ENCODE assay signal across 22 mouse cellular contexts in the genomic region with DNA sequence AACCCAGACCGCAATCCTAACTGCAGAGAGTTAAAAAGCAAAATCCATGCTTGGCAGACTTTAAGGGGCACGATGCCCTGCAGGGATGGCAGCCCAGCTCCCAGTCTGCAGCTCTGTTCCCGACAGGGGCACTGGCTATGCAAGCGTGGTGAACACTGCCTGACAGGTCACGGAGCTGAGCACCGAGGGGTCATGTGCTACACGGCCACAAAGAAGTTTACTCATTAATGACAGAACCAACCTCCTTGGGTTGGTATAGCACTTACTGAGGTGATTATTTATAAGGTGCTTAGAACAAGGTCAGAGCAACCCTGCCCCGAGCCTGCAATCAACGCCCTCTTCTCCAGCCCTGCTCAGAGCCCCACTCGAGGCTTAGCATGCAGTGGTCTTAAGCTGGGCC. TPM values are rescaled to one million over a fixed set of nuclear protein-coding genes. Genes with fewer than 3 reads are reported as not detected.
DNase-seq lines count a peak whose midpoint lies in the region; ATAC-seq and TF ChIP-seq lines count a peak whose summit lies in the region.
"Had no signal": no experiment of that assay in that cellular context is flagged by ENCODE, and none has a peak within 500 bp of the region (broad histone marks: within the 10 kb centered on the region; RNA-seq: fewer than 3 reads in every experiment).

No protein-coding gene starts in this region.

- no peak for ATAC-seq in hindbrain, embryonic 13.5 days (ENCODE audit: low FRiP score)
- ATAC-seq in hindbrain, embryonic 12.5 days (ENCODE audit: low FRiP score): no peak
- peak; percentile 87 for ATAC-seq in kidney, embryonic 15.5 days (replicated peaks; ENCODE audit: low FRiP score)
- ATAC-seq: forebrain, embryonic 13.5 days; hindbrain, embryonic 16.5 days; intestine, embryonic 16.5 days had no signal

- H3K9ac ChIP-seq in hindbrain, embryonic 13.5 days: 0 out of 2 replicates have a peak overlapping the region, but pooled peaks have one; percentile 2
- no peak overlapping the region for H3K9ac ChIP-seq in hindbrain, embryonic 12.5 days
- no peak overlapping the region for H3K9ac ChIP-seq in kidney, embryonic 15.5 days
- H3K9ac ChIP-seq: forebrain, embryonic 13.5 days; limb, embryonic 15.5 days; liver, embryonic 15.5 days had no signal

- no peaks in the 10 kb centered on the region for H3K36me3 ChIP-seq in hindbrain, embryonic 13.5 days
- no peaks in the 10 kb centered on the region for H3K36me3 ChIP-seq in hindbrain, embryonic 12.5 days
- no peaks in the 10 kb centered on the region for H3K36me3 ChIP-seq in kidney, adult 2 months (ENCODE audit: control insufficient read depth, insufficient read depth, low read length)
- H3K36me3 ChIP-seq in kidney, embryonic 15.5 days: no peaks in the 10 kb centered on the region
- H3K36me3 ChIP-seq: limb, embryonic 15.5 days; liver, embryonic 15.5 days had no signal

- no peak overlapping the region for H3K4me3 ChIP-seq in hindbrain, embryonic 13.5 days
- no peak overlapping the region for H3K4me3 ChIP-seq in hindbrain, embryonic 12.5 days
- H3K4me3 ChIP-seq in kidney, adult 2 months (ENCODE audit: insufficient read depth, low read depth, low read length): no peak overlapping the region
- no peak overlapping the region for H3K4me3 ChIP-seq in kidney, embryonic 15.5 days (replicated peaks)
- H3K4me3 ChIP-seq: forebrain, embryonic 13.5 days; limb, embryonic 15.5 days; liver, embryonic 15.5 days; midbrain, embryonic 10.5 days had no signal

- peaks cover 31% of the 10 kb centered on the region for H3K4me1 ChIP-seq in hindbrain, embryonic 13.5 days (replicated peaks)
- H3K4me1 ChIP-seq in hindbrain, embryonic 12.5 days: peaks cover 31% of the 10 kb centered on the region
- H3K4me1 ChIP-seq in kidney, adult 2 months (ENCODE audit: control insufficient read depth, insufficient read depth, low read length): peaks cover 33% of the 10 kb centered on the region
- H3K4me1 ChIP-seq in kidney, embryonic 15.5 days: peaks cover 29% of the 10 kb centered on the region
- H3K4me1 ChIP-seq: liver, embryonic 15.5 days had no signal

- 65% methylated on average over 10 of the region's 10 CpGs for WGBS in hindbrain, embryonic 13.5 days
- 64% methylated on average over 10 of the region's 10 CpGs for WGBS in hindbrain, embryonic 12.5 days
- WGBS in kidney, adult 2 months: 30% methylated on average over 10 of the region's 10 CpGs
- WGBS in kidney, embryonic 15.5 days: 38% methylated on average over 10 of the region's 10 CpGs

- TF ChIP-seq POLR2A in kidney, adult 2 months (IDR thresholded peaks at IDR 0.05; ENCODE audit: low read depth, low read length): peak; percentile 10

- H3K4me2 ChIP-seq in hindbrain, embryonic 13.5 days: no peak overlapping the region
- no peak overlapping the region for H3K4me2 ChIP-seq in hindbrain, embryonic 12.5 days (replicated peaks)
- no peak overlapping the region for H3K4me2 ChIP-seq in kidney, embryonic 15.5 days
- H3K4me2 ChIP-seq: forebrain, embryonic 13.5 days; limb, embryonic 15.5 days; liver, embryonic 15.5 days had no signal

- peak; percentile 93 for DNase-seq in kidney, adult 2 months
- DNase-seq in kidney, postnatal 4 days: peak; percentile 70 to 79
- no peak for DNase-seq in testis, postnatal 14 days (ENCODE audit: low spot score)
- DNase-seq in layer of hippocampus, adult 8-10 months (ENCODE audit: low spot score in 2 of 2): no peak
- DNase-seq: adrenal gland, adult 8-10 months; cerebellum, postnatal 25 days; embryo, embryonic 11 days; gastrocnemius, postnatal 10 days; heart, adult 11 months; heart, postnatal 10 days; right cerebral cortex, adult 18-20 months; thymus, postnatal 14 days had no signal

- no peak overlapping the region for H3K27ac ChIP-seq in hindbrain, embryonic 13.5 days
- H3K27ac ChIP-seq in hindbrain, embryonic 12.5 days: no peak overlapping the region
- H3K27ac ChIP-seq in kidney, adult 2 months (ENCODE audit: insufficient read depth, low read depth, low read length): peak overlapping the region; percentile 90
- H3K27ac ChIP-seq in kidney, embryonic 15.5 days: peak overlapping the region; percentile 61
- H3K27ac ChIP-seq: forebrain, embryonic 13.5 days; liver, embryonic 15.5 days; macrophage; midbrain, embryonic 10.5 days had no signal

- no peaks in the 10 kb centered on the region for H3K9me3 ChIP-seq in hindbrain, embryonic 13.5 days
- H3K9me3 ChIP-seq in hindbrain, embryonic 12.5 days (replicated peaks): no peaks in the 10 kb centered on the region
- no peaks in the 10 kb centered on the region for H3K9me3 ChIP-seq in kidney, embryonic 15.5 days (replicated peaks)
- H3K9me3 ChIP-seq: forebrain, embryonic 13.5 days; limb, embryonic 15.5 days; liver, embryonic 15.5 days; midbrain, embryonic 10.5 days had no signal

- TF ChIP-seq CTCF in kidney, adult 2 months (conservative IDR thresholded peaks at IDR 0.05; ENCODE audit: insufficient read depth, insufficient read length, low read depth, low read length): no peak

- peaks cover 64% of the 10 kb centered on the region for H3K27me3 ChIP-seq in hindbrain, embryonic 13.5 days
- peaks cover 35% of the 10 kb centered on the region for H3K27me3 ChIP-seq in hindbrain, embryonic 12.5 days
- H3K27me3 ChIP-seq in kidney, adult 2 months (replicated peaks; ENCODE audit: control insufficient read depth, insufficient read depth, low read length): no peaks in the 10 kb centered on the region
- H3K27me3 ChIP-seq in kidney, embryonic 15.5 days: no peaks in the 10 kb centered on the region

RNA-seq across cellular contexts. Expression of a gene that starts 27.5 kb away (rescaled TPM):
- 22.3 and 26.4 TPM in 2 replicates for polyA plus RNA-seq in hindbrain, embryonic 13.5 days (2015; fragmentation: Nextera tagmentation; extraction: Ambion mirVana)
- 50.9 and 58.7 TPM in 2 replicates for polyA plus RNA-seq in hindbrain, embryonic 12.5 days (2016; fragmentation: Nextera tagmentation; extraction: Ambion mirVana)
- 24.4 and 33.1 TPM in 2 replicates for polyA plus RNA-seq in kidney, adult 2 months (2012; rRNA removed)
- polyA plus RNA-seq in kidney, embryonic 15.5 days (2015; fragmentation: Nextera tagmentation; extraction: Ambion mirVana): 16.5 and 16.9 TPM in 2 replicates
- 1 to 10 TPM; 6.0 to 7.3 (median 7.0) TPM for total RNA-seq in layer of hippocampus, adult 8-10 months (2022)

RNA-seq across cellular contexts. Expression of a gene that starts 58.8 kb away (rescaled TPM):
- 0.62 and 0.97 TPM in 2 replicates for polyA plus RNA-seq in hindbrain, embryonic 13.5 days (2015; fragmentation: Nextera tagmentation; extraction: Ambion mirVana)
- polyA plus RNA-seq in hindbrain, embryonic 12.5 days (2016; fragmentation: Nextera tagmentation; extraction: Ambion mirVana): 0.81 and 1.0 TPM in 2 replicates
- polyA plus RNA-seq in kidney, adult 2 months (2012; rRNA removed): 0.83 and 2.2 TPM in 2 replicates
- 0.57 and 0.68 TPM in 2 replicates for polyA plus RNA-seq in kidney, embryonic 15.5 days (2015; fragmentation: Nextera tagmentation; extraction: Ambion mirVana)
- total RNA-seq in layer of hippocampus, adult 8-10 months (2022): 1 to 10 TPM; 1.7 to 6.8 (median 3.3) TPM

Comparison
In these comparisons a context has a peak if more than half of its experiments do, and no peak if none do; other contexts are left out.
1. H3K27ac ChIP-seq: peak in kidney, adult 2 months (single experiment) and kidney, embryonic 15.5 days (single experiment); none in hindbrain, embryonic 13.5 days (single experiment) and hindbrain, embryonic 12.5 days (single experiment).
2. DNase-seq: peak in kidney, adult 2 months (single experiment) and kidney, postnatal 4 days (2 of 2); none in testis, postnatal 14 days (single experiment) and layer of hippocampus, adult 8-10 months (0 of 2).